Mouse (Mus musculus): ENCODE measurements around the gene Add3. TPM values are rescaled to one million over a fixed set of nuclear protein-coding genes. Genes with fewer than 3 reads are reported as not detected.

Gene Add3
- polyA plus RNA-seq, 1 experiment from 2014 or later: 55.4 TPM

DNA sequence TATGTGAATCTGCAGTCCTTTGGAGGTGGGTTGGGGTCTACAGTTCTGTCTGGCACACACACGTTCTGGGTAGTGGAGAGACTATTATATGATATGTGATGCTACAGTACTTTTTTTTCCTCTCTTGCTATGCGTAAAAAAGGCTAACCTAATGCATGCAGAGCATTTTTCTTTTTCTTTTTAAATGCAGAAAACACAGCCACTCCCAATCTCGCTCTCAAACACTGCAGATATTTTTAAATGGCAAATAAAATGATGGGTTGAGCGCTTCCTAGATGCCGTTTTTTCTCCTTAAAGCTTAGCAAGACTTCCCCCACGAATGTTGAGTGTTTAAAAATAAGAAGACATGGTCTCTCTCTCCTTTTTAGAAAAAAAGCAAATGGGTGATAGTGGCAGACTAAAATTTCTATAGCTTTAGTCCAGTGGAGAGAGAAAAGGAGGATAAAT lies 584 bp downstream of the Add3 start:
- 5% methylated on average over 6 of the region's 6 CpGs for WGBS
- H3K27ac ChIP-seq: peak overlapping the region; percentile 58; the same call in 1 of the 2 replicates
- H3K27me3 ChIP-seq (ENCODE audit: poor library complexity, severe bottlenecking): peaks cover 31% of the 10 kb centered on the region
- H3K4me3 ChIP-seq: peak overlapping the region; percentile 95
- H3K9me3 ChIP-seq: no peaks in the 10 kb centered on the region
- H3K36me3 ChIP-seq (replicated peaks): no peaks in the 10 kb centered on the region
- H3K4me1 ChIP-seq: peaks cover 76% of the 10 kb centered on the region
- no peak for DNase-seq (ENCODE audit: extremely low spot score, low spot score)

DNA sequence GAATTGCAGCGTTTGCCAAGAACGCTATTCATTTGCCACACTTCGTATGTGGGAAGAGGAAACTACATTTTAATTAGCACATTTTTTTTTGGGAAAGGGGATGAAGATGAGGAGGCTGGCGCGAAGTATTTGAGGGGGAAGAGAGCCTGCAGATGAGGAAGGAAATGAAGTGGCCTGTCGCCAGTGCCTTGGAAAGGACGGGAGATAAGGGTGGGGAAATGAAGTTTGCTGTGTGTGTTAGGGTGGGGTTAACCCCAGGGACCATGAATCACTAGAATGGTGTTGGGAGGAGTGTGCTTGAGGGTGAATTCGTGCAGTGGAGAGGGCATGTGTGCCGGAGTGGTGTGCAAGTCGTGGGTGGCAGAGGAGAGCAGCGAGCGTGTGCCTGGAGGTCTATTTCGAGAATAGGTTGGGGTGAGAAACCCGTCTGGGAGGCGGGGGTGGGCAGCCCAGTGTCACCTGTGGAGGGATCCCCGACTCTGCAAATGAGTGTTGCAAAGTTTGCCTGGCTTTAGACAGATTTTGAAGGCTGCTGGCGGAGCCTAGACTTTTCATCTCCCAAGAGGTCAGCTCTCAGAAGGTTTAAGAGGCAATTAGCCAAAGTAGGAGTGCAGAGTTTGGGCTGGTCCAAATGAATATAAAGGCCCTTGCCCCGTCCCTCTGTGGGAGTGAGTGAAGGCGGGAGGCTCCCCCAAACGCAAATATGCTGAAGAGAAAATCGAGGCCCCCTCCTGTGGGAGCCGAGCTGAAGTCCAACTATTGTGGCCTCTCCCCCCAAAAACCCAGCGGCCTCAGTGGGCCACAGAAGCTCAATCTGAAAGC lies 1.2 kb downstream of the Add3 start:
- Histone ChIP-seq H3K27me3 (ENCODE audit: poor library complexity, severe bottlenecking) (peaks cover 31% of the 10 kb centered on the region), H3K36me3 (replicated peaks) (no peaks in the 10 kb centered on the region), H3K9me3 (no peaks in the 10 kb centered on the region), H3K27ac (peak overlapping the region; percentile 87), H3K4me3 (peak overlapping the region; percentile 95), H3K4me1 (peaks cover 74% of the 10 kb centered on the region)
- WGBS: 1% methylated on average over 23 of the region's 23 CpGs
- peak; percentile 51 for DNase-seq (ENCODE audit: extremely low spot score, low spot score)

GRCm38 (mm10) chr19:53142190-53143107 lies 2.2 kb downstream of the Add3 start:
- WGBS: under 1% methylated on average over 83 of the region's 84 CpGs
- H3K27me3 ChIP-seq (ENCODE audit: poor library complexity, severe bottlenecking): peaks cover 31% of the 10 kb centered on the region
- peak overlapping the region; percentile 95 for H3K4me3 ChIP-seq
- DNase-seq (ENCODE audit: extremely low spot score, low spot score): peak; percentile 100
- H3K4me1 ChIP-seq: peaks cover 64% of the 10 kb centered on the region
- H3K9me3 ChIP-seq: no peaks in the 10 kb centered on the region
- no peaks in the 10 kb centered on the region for H3K36me3 ChIP-seq (replicated peaks)
- H3K27ac ChIP-seq: peak overlapping the region; percentile 94

GRCm38 (mm10) chr19:53143108-53143971 lies 3.1 kb downstream of the Add3 start:
- Histone ChIP-seq H3K27me3 (ENCODE audit: poor library complexity, severe bottlenecking) (peaks cover 28% of the 10 kb centered on the region), H3K36me3 (replicated peaks) (no peaks in the 10 kb centered on the region), H3K4me3 (peak overlapping the region; percentile 95), H3K4me1 (peaks cover 66% of the 10 kb centered on the region), H3K9me3 (no peaks in the 10 kb centered on the region), H3K27ac (peak overlapping the region; percentile 94)
- peak; percentile 38 for DNase-seq (ENCODE audit: extremely low spot score, low spot score)
- under 1% methylated on average over 48 of the region's 48 CpGs for WGBS

GRCm38 (mm10) chr19:53145075-53145474 lies 4.8 kb downstream of the Add3 start:
- DNase-seq (ENCODE audit: extremely low spot score, low spot score): no peak
- H3K4me3 ChIP-seq: no peak overlapping the region
- H3K4me1 ChIP-seq: peaks cover 80% of the 10 kb centered on the region
- H3K27me3 ChIP-seq (ENCODE audit: poor library complexity, severe bottlenecking): peaks cover 17% of the 10 kb centered on the region
- H3K27ac ChIP-seq: no peak overlapping the region
- H3K9me3 ChIP-seq: no peaks in the 10 kb centered on the region
- 78% methylated on average over 2 of the region's 2 CpGs for whole genome bisulfite sequencing
- no peaks in the 10 kb centered on the region for H3K36me3 ChIP-seq (replicated peaks)

- Histone ChIP-seq H3K27me3 (ENCODE audit: poor library complexity, severe bottlenecking) (no peaks in the 10 kb centered on the region), H3K36me3 (replicated peaks) (no peaks in the 10 kb centered on the region), H3K4me3 (no peak overlapping the region), H3K9me3 (no peaks in the 10 kb centered on the region), H3K4me1 (peaks cover 41% of the 10 kb centered on the region), H3K27ac (no peak overlapping the region)
- DNase-seq (ENCODE audit: extremely low spot score, low spot score): no peak
- 9% methylated on average over 3 of the region's 3 CpGs for WGBS
Measured at GRCm38 (mm10) chr19:53149381-53149780, 9.1 kb downstream of the Add3 start.

- WGBS: 88% methylated on average over 4 of the region's 4 CpGs
- no peak for DNase-seq (ENCODE audit: extremely low spot score, low spot score)
- no peaks in the 10 kb centered on the region for H3K9me3 ChIP-seq
- peaks cover 25% of the 10 kb centered on the region for H3K4me1 ChIP-seq
- no peaks in the 10 kb centered on the region for H3K27me3 ChIP-seq (ENCODE audit: poor library complexity, severe bottlenecking)
- no peak overlapping the region for H3K27ac ChIP-seq
- no peak overlapping the region for H3K4me3 ChIP-seq
- no peaks in the 10 kb centered on the region for H3K36me3 ChIP-seq (replicated peaks)
Measured at GRCm38 (mm10) chr19:53152451-53152850, 12.2 kb downstream of the Add3 start.

DNA sequence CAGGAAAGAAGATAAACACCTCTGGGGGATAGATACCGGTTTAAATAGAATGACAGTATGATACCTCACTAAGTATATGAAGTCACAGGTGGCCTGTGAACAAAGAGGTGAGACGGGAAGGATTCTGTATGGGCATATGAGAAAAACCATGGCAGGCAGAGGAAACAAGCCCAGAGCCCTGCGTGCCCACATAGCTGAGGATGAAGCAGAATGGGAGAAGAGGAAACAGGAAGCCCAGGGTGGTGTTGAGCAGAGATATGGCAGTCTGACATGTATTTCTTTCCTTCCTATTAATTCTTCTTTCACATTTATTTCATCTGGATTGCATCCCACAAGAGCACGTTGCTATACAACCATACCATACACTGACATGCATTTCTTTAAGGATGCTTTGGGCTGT lies 12.9 kb downstream of the Add3 start:
- Histone ChIP-seq H3K4me3 (no peak overlapping the region), H3K27ac (no peak overlapping the region), H3K27me3 (ENCODE audit: poor library complexity, severe bottlenecking) (no peaks in the 10 kb centered on the region), H3K9me3 (no peaks in the 10 kb centered on the region), H3K4me1 (peaks cover 21% of the 10 kb centered on the region), H3K36me3 (replicated peaks) (no peaks in the 10 kb centered on the region)
- 85% methylated on average over 4 of the region's 4 CpGs for WGBS
- no peak for DNase-seq (ENCODE audit: extremely low spot score, low spot score)

- H3K27ac ChIP-seq: no peak overlapping the region
- WGBS: 81% methylated on average over 3 of the region's 3 CpGs
- no peak for DNase-seq (ENCODE audit: extremely low spot score, low spot score)
- H3K27me3 ChIP-seq (ENCODE audit: poor library complexity, severe bottlenecking): no peaks in the 10 kb centered on the region
- no peaks in the 10 kb centered on the region for H3K9me3 ChIP-seq
- H3K36me3 ChIP-seq (replicated peaks): no peaks in the 10 kb centered on the region
- no peak overlapping the region for H3K4me3 ChIP-seq
- peaks cover 14% of the 10 kb centered on the region for H3K4me1 ChIP-seq
Measured at GRCm38 (mm10) chr19:53154156-53154555, 13.9 kb downstream of the Add3 start.

DNA sequence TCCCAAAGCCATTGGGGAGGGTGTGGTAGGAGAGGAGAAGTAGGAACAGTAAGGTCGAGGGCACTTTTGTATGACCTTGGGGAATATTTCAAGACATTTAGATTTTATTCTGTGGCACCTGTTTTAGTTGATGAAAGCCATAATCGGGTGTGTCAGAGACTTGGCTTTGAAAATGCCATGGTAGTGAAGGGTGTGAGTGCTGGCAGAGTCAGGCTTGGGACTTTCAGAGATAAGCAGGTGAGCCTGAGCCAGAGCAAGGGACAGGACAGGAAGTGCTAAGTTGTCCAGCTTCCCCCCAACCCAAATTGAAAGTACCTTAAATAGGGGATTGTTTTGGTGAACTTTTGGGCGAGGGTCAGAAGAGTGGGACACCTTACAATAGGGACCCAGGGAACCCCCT lies 16.1 kb downstream of the Add3 start:
- Histone ChIP-seq H3K4me1 (peaks cover 7% of the 10 kb centered on the region), H3K9me3 (no peaks in the 10 kb centered on the region), H3K27me3 (ENCODE audit: poor library complexity, severe bottlenecking) (no peaks in the 10 kb centered on the region), H3K4me3 (no peak overlapping the region), H3K27ac (no peak overlapping the region), H3K36me3 (replicated peaks) (no peaks in the 10 kb centered on the region)
- WGBS: 83% methylated on average over 3 of the region's 3 CpGs
- DNase-seq (ENCODE audit: extremely low spot score, low spot score): no peak

DNA sequence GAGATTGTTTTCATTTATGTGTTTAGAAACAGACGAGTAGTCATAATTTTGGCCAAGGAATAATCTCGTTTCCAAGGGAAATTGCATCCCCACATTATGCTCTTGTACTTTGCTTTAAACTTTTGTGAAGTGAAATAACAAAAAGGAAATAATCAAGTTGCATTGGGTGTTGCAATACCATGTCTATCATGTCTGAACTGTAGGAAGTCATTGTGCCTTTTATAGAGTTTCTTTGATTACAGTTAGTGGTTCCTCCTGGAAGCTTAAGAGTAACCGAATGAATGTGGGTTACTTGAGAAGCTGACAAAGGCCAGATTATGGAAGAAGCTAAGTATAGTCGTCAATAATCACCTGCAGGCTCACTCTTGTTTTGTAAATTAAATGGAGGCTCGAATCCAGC lies 16.9 kb downstream of the Add3 start:
- 82% methylated on average over 5 of the region's 5 CpGs for WGBS
- H3K4me1 ChIP-seq: peaks cover 7% of the 10 kb centered on the region
- H3K27ac ChIP-seq: no peak overlapping the region
- H3K27me3 ChIP-seq (ENCODE audit: poor library complexity, severe bottlenecking): no peaks in the 10 kb centered on the region
- no peaks in the 10 kb centered on the region for H3K9me3 ChIP-seq
- no peak overlapping the region for H3K4me3 ChIP-seq
- DNase-seq (ENCODE audit: extremely low spot score, low spot score): no peak
- H3K36me3 ChIP-seq (replicated peaks): no peaks in the 10 kb centered on the region

- Histone ChIP-seq H3K27ac (0 out of 2 replicates have a peak overlapping the region, but pooled peaks have one; percentile 30), H3K9me3 (no peaks in the 10 kb centered on the region), H3K4me1 (peaks cover 7% of the 10 kb centered on the region), H3K36me3 (replicated peaks) (0 out of 2 replicates have a peak, but pooled peaks cover 4% of the 10 kb centered on the region), H3K27me3 (ENCODE audit: poor library complexity, severe bottlenecking) (no peaks in the 10 kb centered on the region), H3K4me3 (no peak overlapping the region)
- 36% methylated on average over 7 of the region's 7 CpGs for WGBS
- no peak for DNase-seq (ENCODE audit: extremely low spot score, low spot score)
Measured at GRCm38 (mm10) chr19:53159351-53159750, 19.1 kb downstream of the Add3 start.

Measured in forebrain, embryonic 10.5 days (tissue).